Mouse (Mus musculus): ENCODE results near the gene Unc80.

Unc80 gene

GRCm38 (mm10) chr1:66704523-66704922, 236.4 kb downstream of the Unc80 start:
- DNase-seq (ENCODE audit: low read depth, low spot score), result no peak

DNA sequence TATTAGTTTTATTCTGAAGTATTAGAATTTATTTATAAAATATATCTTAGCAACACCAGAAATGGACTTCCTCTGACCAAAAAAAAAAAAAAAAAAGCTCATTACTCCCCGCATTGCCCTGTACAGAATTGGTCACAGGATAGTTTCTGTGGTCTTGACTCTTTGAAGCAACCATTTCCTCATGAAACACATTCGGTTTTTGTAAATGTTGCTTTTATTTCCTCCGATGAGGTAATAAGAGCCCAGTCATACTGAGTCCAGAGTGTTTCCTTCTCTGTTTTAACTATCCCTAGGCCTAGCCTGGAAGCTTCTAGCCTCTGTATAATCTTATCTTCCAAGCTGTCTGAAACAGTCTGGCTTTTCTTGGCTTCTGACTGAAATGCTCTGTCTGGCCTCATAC, 244.7 kb downstream of the Unc80 start:
- DNase-seq (ENCODE audit: low read depth, low spot score), result no peak

GRCm38 (mm10) chr1:66730581-66730980, 262.4 kb downstream of the Unc80 start:
- DNase-seq (ENCODE audit: low read depth, low spot score), result no peak
